Mouse (Mus musculus): ENCODE measurements around the gene Lysmd4.

- TF ChIP-seq JUND (conservative IDR thresholded peaks at IDR 0.05; ENCODE audit: low read depth, low read length) (no peak), CTCF (conservative IDR thresholded peaks at IDR 0.05 in 1 of 2, IDR thresholded peaks at IDR 0.05 in 1 of 2; ENCODE audit: low read depth in 2 of 2, low read length in 2 of 2) (no peak), ZKSCAN1 (IDR thresholded peaks at IDR 0.05; ENCODE audit: borderline replicate concordance, low read depth, low read length) (no peak), SMC3 (IDR thresholded peaks at IDR 0.05; ENCODE audit: low read depth, low read length) (no peak), POLR2A (IDR thresholded peaks at IDR 0.05; ENCODE audit: low read depth, low read length) (no peak), HCFC1 (IDR thresholded peaks at IDR 0.05; ENCODE audit: low read depth, low read length) (no peak), MXI1 (IDR thresholded peaks at IDR 0.05; ENCODE audit: low read depth, low read length) (no peak), MAFK (IDR thresholded peaks at IDR 0.05; ENCODE audit: insufficient replicate concordance, low read length) (no peak), E2F4 (IDR thresholded peaks at IDR 0.05; ENCODE audit: insufficient replicate concordance, low read depth, low read length) (no peak), ELF1 (IDR thresholded peaks at IDR 0.05; ENCODE audit: low read depth, low read length) (no peak), JUN (IDR thresholded peaks at IDR 0.05; ENCODE audit: insufficient read depth, low read depth, low read length) (no peak), BHLHE40 (IDR thresholded peaks at IDR 0.05; ENCODE audit: low read depth, low read length) (no peak), TCF12 (IDR thresholded peaks at IDR 0.05; ENCODE audit: low read depth, low read length) (no peak)
Measured at GRCm38 (mm10) chr7:67234797-67235196, 12.5 kb downstream of the Lysmd4 start.

All from CH12.LX (cell line).